Mouse (Mus musculus) bone marrow macrophage, adult 2 months (primary cell): ENCODE measurements around the gene Wipf2. TPM values are rescaled to one million over a fixed set of nuclear protein-coding genes. Genes with fewer than 3 reads are reported as not detected.

Source experiments
- H3K27ac ChIP-seq: 2 replicates; pipeline ENCODE4 v1.5.1; 2012; ENCODE audit warnings: low read depth, low read length; ENCODE audit not compliant: insufficient read depth
- H3K4me1 ChIP-seq: 2 replicates; pipeline ENCODE4 v1.6.1; 2012; ENCODE audit warnings: low read length; ENCODE audit not compliant: control insufficient read depth, insufficient read depth
- H3K4me3 ChIP-seq: 2 replicates; pipeline ENCODE4 v1.5.1; 2012; ENCODE audit warnings: mild to moderate bottlenecking, low read length, moderate library complexity; ENCODE audit not compliant: insufficient read depth
- CTCF ChIP-seq: IDR thresholded peaks from 2 replicates; pipeline ENCODE4 v1.5.1; 2012; ENCODE audit warnings: low read depth, mild to moderate bottlenecking, low read length, moderate library complexity
- POLR2A ChIP-seq: IDR thresholded peaks from 2 replicates; pipeline ENCODE4 v1.6.1; 2012; ENCODE audit warnings: mild to moderate bottlenecking, low read depth, low read length, borderline replicate concordance
- polyA plus RNA-seq: library from polyadenylated mRNA; stranded (reverse); fragments of >200 nt; gene quantifications from 2 replicates; pipeline ENCODE4 v1.2.4, GENCODE M21; 2012; ENCODE audit not compliant: missing spikeins, insufficient read depth, insufficient read length

Wipf2 gene
- polyA plus RNA-seq, 1 experiment = 20.5 TPM

DNA sequence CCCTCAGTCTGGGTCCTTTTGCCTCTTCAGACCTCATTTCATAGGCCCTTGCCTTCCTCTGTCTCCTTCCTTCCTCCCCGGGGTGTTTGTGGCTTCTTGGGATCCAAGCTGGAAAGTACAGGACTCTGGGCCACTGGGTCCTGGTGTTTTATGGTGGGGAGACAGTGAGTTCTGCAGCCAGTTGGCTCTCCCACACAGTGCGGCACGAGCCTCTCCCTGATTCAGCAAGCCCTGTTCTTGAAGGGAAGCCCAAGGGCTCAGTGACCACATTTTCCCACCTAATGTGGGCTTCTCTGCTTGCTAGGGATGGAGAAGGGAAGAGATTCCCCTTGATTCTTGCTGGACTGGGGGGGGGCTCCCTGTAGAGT, 79.1 kb downstream of the Wipf2 start:
- H3K4me3 ChIP-seq = peak overlapping the region; percentile 58
- no peak for TF ChIP-seq POLR2A
- TF ChIP-seq CTCF = no peak
- peaks cover 65% of the 10 kb centered on the region for H3K4me1 ChIP-seq

DNA sequence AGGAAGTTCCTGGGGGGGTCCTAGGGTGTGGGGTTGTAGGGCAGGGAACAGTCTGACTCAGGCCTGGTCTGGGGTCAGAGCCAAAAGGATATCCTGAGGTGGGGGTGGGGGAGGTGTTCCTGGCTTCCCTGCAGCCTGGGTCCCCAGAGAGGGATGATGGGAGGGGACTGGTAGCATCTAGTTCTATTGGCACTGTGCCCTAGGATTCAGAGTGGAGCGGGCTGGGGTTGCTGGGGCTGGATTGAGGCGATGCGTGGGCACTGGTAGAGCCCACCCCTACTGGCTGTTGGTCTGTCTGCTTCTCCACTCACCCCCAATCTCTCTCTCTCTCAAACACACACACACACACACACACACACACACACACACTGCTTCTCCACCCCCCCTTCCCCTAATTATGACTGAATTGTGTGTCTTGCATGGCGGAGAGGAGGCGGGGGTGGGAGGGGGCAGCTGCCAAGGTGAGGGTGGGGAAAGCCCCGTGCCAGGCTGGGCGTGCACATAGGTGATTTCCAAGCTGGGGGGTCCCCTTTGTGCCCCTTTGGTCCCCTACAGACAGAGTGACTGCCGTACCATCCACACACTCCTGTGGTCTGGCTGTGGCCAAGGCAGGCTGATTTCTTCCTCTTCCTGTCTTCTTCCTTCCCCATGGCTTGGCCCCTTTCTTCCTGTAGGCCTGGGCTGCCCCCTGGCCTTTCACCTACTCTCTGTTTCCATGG, 79.6 kb downstream of the Wipf2 start:
- peak overlapping the region; percentile 58 for H3K4me3 ChIP-seq
- peak overlapping the region; percentile 95 for H3K27ac ChIP-seq
- no peak for TF ChIP-seq POLR2A
- TF ChIP-seq CTCF = no peak
- H3K4me1 ChIP-seq = peaks cover 69% of the 10 kb centered on the region

More for the DNA sequence above, 79.1 kb downstream of the Wipf2 start:
- H3K27ac ChIP-seq = peak overlapping the region; percentile 95

- H3K4me3 ChIP-seq = peak overlapping the region; percentile 44
- peaks cover 72% of the 10 kb centered on the region for H3K4me1 ChIP-seq
- TF ChIP-seq POLR2A (no peak), CTCF (no peak; the same call in 1 of the 2 replicates)
- H3K27ac ChIP-seq = peak overlapping the region; percentile 95
Observed at GRCm38 (mm10) chr11:98943741-98944461, 80.5 kb downstream of the Wipf2 start.

DNA sequence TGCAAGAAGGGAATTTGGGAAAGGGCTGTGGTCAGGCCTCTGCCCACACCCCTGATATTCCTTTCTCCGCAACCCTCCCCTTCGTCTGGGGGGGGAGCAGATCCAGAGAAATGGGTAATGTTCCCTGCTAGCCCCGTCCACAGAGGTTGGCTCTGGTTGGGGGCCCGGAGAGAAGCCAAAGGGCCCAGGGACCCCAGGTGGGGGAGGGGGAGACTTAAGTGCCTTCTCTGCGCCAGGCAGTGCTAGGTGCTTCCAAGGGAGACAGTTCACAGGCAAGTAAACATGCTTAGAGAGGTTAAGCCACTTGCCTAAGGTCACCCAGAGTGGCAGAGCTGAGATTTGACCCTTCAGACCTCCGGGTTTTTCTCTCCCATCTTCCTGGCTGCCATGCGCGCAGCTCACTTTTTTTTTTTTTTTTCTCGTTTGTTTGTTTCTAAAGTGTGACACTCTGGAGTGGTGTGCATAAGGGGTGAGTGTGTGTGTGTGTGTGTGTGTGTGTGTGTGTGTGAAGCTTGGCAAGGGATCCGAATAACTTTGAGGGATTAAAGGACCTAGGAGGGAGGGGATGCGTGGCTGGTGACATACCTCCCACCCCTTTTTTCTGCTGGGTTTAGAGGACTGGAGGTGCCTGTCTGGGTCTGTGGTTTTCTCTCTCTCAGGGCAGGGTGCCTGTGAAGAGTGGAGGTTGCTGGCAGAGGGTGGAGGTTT, 81.6 kb downstream of the Wipf2 start:
- H3K27ac ChIP-seq = peak overlapping the region; percentile 95
- H3K4me3 ChIP-seq = no peak overlapping the region

DNA sequence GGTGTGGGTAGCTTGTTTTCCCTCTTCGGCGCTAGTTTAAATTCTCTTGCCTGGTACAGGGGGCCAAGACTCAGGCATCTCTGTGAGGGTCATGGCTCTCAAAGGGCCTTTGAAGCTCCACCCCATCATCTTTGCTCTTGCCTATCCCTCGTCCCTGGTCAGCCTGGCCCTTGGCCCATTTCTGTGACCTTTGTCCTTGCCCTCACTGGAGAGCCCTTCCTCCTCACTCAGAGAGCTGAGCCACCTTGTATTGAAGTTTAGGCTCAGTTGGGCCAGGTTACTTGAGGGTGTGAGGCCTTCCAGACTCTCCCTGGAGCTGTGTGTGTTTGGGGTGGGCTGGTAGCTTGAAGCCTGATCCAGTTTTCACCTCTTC, 82.2 kb downstream of the Wipf2 start:
- Histone ChIP-seq H3K4me1 (peaks cover 74% of the 10 kb centered on the region), H3K27ac (no peak overlapping the region), H3K4me3 (no peak overlapping the region)
- no peak for TF ChIP-seq CTCF
- no peak for TF ChIP-seq POLR2A

More for the DNA sequence above, 81.6 kb downstream of the Wipf2 start:
- peaks cover 75% of the 10 kb centered on the region for H3K4me1 ChIP-seq
- TF ChIP-seq POLR2A (no peak), CTCF (no peak)

DNA sequence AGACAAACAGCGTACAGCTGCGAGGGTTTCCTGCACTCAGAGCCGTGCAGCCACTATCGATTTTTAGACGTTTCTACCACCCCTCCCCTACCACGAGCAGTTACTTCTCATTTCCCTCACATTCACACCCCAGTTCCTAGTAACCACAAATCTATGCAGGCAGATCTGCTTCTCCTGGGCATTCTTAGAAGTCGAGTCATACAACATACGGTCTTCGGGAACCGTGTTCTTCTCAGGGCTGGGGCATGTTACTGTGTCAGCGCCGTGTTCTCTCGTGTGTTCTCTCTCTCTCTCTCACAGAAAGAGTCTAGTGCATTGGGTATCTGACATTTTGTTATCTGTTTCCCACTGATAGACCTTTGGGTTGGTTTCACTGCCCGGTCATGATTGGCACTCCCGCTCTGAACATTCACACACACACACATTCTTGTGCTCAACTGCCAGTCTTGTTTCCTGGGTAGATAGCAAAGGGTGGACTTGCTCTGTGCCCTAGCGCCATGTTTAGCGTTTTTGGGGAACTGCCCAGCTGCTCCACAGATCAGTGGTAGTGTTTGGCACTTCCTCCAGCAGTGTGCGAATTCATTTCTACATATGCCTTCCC, 84.6 kb downstream of the Wipf2 start:
- peak overlapping the region; percentile 94 for H3K27ac ChIP-seq
- TF ChIP-seq POLR2A (no peak), CTCF (no peak)
- H3K4me1 ChIP-seq = peaks cover 82% of the 10 kb centered on the region
- H3K4me3 ChIP-seq = peak overlapping the region; percentile 43

DNA sequence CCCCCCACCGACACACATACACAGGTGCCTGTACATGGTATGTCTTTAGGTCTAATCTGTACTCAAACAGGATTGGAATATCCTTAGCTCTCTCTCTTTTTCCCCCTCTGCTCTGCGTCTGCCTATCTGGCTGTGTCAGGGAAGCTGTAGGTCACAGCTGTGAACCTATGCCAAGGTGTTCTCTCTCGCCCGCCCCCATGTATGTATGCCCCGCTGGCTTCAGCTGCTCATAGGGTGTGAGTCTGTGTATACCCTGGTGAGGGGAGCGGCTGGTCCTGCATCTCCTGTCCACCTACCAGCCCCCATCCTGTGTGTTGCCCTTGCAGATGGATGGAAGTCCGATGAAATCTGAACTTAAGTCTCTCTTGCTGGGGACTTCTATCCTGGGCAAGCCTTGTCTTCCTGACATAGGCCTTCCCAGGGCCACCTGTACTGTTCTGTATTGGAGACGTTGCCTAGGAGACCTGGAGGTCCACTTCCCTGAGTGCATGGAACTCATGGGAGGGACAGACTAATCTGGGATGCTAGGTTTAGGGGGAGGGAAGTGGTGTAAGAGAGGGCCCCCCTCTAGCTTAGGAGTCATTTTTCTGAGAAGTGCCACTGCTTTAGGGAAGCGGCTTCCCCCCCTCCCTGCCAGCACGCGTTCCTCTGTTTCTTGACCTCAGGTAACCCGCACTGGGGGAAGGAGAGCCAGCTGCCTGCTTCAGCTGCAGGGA, 86.0 kb downstream of the Wipf2 start:
- Histone ChIP-seq H3K27ac (peak overlapping the region; percentile 94), H3K4me3 (no peak overlapping the region), H3K4me1 (peaks cover 80% of the 10 kb centered on the region)
- TF ChIP-seq CTCF (no peak), POLR2A (no peak)

DNA sequence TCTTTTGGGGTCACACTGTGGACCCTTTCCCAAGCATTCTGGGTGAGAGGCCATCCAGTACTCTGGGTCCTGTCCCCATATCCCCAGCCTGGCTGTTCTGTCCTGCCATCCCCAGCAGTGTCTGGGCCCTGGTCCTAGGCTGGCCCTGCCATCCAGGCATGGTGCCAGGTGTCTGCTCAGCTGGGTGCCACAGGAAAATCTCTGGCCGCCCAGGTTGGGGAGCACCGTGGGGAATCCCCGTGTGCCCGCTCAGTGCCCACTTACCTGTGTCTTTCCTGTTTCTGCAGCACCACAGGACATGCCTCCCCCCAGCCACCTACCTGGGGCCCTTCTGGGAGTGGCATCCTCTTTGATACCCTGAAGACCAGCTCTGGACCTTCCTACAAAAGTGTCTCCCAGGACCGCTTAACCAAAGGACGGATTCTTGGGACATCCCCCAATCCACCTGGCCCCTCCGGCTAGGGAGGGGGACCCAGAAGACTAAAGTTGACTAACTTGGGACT, 86.6 kb downstream of the Wipf2 start:
- no peak overlapping the region for H3K4me3 ChIP-seq
- peaks cover 80% of the 10 kb centered on the region for H3K4me1 ChIP-seq
- peak overlapping the region; percentile 43 for H3K27ac ChIP-seq
- TF ChIP-seq POLR2A (no peak), CTCF (no peak)

GRCm38 (mm10) chr11:98950484-98950883, 87.0 kb downstream of the Wipf2 start:
- TF ChIP-seq CTCF (no peak), POLR2A (no peak)
- Histone ChIP-seq H3K27ac (no peak overlapping the region), H3K4me1 (peaks cover 80% of the 10 kb centered on the region), H3K4me3 (no peak overlapping the region)
